Mouse (Mus musculus) ovary, postnatal 36 days (tissue): ENCODE measurements around the gene Sele.

Experiments
- DNase-seq: peaks from one replicate; pipeline ENCODE4 v3.0.0; 2022; ENCODE audit warnings: low spot score, mixed read lengths

Gene Sele

DNA sequence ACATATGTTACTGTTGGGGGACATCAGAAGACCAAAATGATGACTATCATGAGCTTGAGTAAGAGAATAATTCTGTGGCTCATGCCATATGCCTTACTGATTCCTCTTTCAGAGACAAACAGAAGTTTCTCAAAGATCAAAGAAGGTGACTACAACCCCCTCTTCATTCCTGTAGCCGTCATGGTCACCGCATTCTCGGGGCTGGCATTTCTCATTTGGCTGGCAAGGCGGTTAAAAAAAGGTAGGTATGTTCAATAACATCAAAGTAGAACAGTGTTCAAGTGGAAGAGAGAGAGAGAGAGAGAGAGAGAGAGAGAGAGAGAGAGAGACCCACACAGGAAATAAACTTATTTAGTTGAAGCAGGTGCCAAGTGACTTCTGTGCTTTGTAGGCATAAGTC, 24.0 kb downstream of the Sele start:
- DNase-seq, result no peak

DNA sequence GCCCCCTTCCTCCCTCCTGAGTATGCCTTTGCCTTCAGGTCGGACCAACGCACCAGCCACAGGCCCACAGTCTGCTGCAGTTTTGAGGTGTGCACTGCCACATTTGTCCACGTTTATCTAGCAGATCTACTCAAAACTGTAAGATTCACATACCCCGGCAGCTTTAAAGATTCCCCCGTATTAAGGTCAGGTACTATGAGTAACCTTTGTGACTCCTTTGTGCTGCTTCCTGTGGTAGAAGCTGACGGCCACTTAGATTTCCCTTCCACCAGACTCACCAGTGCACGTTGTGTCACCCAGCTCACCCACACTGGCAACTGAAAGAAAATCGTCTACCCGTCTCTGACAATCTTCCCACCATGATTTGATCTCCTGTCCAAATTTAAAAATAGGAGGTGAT, 25.1 kb downstream of the Sele start:
- DNase-seq, result no peak

DNA sequence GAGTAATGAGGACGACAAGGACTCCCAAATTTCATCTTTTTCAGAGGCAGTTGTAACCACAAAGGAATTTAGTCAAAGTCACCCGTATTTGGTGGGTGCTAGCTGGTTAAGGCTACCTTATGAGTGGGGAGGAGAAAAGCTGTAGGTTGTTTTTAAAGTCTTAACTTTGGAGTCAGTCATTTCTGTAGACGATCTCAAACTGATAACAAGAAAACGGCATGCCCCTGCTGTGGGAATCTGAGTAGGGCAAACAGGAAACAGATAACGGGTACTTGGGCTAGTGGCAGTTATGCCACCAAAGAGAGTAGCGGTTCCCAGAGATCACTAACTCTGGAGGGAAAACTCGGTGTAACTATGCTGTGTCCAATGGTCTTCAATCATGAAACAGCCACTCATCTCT, 25.8 kb downstream of the Sele start:
- DNase-seq, result no peak

GRCm38 (mm10) chr1:164074606-164075140, 26.6 kb downstream of the Sele start:
- DNase-seq, result no peak

DNA sequence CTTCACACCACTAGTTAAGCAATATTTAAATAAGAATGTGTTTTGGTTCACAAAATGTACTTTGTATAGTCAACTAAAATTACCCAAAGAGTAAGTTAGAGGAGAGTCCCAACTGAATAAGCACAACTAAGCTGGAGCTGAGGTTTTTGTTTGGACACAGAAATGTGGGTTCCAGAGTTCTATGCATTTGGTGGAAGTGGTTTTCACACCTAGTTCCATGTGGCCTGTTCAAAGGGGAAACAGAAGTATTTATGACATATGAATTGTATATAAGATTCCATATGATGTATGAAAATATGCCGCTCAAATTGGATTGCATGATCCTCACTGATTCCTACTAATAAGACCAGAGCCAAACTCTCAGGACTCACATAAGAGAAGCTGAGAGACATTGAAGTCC, 27.4 kb downstream of the Sele start:
- no peak for DNase-seq

GRCm38 (mm10) chr1:164076441-164076840, 28.4 kb downstream of the Sele start:
- no peak for DNase-seq

DNA sequence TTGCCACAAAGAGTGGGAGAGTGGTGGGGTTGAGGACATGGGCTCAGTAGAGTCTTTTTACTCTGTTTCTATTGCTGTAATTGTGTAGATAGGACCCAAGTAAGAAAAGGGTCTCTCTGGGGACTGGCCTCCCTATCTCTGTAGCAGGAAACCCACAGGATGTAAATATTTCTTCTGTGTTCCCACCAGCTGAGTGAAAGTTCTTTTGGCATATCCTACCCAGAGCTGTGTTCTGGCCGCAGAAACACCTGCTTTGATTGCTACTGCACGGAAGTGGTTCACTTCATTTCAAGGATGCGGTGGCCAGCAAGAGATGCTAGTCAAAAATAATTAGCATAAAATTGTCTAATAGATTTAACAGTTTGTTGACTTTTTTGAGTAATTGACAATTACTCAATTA, 29.0 kb downstream of the Sele start:
- DNase-seq, result no peak

DNA sequence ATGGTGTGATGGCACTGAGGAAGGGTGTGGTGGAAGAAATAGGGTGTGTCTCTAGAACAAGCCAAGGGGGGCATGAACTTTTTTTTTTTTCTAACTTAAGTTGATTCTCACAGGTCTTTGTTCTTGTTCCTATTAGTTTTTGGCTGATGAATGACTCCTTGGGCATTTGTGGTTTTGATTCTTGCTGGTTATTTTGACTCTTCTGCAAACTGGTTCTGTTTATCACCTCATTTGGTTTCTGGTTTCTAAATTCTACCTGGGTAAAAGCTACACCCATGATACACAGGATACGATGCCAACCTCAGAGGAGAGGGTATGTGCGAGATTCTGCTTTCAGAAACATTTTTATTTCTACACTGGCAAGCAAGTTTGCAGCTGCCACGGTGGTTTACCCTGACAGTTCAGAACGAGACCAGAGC, 30.3 kb downstream of the Sele start:
- DNase-seq, result no peak

DNA sequence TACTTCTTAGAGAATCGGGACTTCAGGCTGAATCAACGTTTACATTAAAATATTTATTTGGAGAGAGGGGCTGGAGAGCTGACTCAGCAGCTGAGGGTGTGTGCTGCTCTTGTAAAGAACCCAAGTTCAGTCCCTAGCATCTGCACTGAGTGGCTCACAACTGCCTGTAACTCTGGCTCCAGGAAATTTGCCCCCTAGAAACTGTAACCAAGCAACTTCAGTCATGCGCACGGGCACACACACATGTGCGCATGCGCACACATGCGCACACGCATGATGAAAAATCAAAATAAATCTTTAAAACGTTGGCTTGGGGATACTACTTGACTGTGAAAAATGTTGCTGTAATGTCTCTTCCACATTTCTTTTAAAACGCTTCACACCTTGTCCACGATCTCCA, 31.1 kb downstream of the Sele start:
- DNase-seq, result no peak

GRCm38 (mm10) chr1:164083046-164083445, 35.0 kb downstream of the Sele start:
- no peak for DNase-seq

GRCm38 (mm10) chr1:164086797-164087196, 38.8 kb downstream of the Sele start:
- no peak for DNase-seq

DNA sequence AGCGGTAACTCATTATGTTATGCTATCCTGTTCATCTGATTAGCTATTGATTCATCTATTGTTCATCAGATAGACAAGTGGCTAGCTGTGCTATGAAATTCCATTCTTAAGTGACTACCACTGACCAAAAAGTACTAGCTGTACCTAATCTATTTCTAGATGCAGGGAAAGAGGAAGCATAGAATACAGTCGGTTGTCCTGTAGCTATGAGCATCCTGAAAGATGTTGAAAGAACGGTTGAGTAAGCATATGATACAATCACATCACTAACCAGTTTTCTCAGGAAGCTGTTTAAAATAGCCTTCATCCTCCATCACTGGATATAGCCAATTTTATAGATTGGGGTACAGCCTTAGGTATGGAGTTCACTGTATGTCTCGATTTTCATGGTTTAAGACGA, 39.8 kb downstream of the Sele start:
- DNase-seq, result no peak

- DNase-seq, result no peak
Observed at GRCm38 (mm10) chr1:164096780-164097179, 48.7 kb downstream of the Sele start.

DNA sequence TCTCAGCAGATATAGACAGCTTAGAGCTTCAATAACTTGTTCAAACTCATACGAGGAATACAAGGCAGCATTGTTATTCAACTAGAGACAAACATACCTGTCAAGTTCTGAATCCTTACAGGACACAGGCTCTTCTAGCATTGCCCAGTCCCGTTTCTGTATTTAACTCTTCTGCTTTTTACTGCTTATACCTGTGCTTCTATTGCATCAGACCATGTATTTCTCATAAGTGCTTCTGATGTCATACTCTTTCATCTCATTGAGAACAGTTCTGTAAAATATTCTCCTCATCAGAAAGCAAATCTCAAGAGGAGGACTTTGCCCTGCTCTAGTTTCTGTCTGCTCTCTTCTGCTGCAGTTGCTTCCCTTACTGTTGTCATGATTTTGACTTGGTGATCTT, 49.9 kb downstream of the Sele start:
- no peak for DNase-seq

- DNase-seq, result no peak
Observed at GRCm38 (mm10) chr1:164098372-164098771, 50.3 kb downstream of the Sele start.
